Mouse (Mus musculus): ENCODE measurements at regions not wholly inside any gene's neighbourhood (a gene's known extent, or its start where the extent isn't known, plus 50 kb on each side); places are given as distances from the start of the nearest gene placed in this dataset.
"Not testable (repeated sequence)": the region's sequence is repeated elsewhere in the genome, so short reads cannot be mapped to it uniquely, and the experiment has no call there.

DNA sequence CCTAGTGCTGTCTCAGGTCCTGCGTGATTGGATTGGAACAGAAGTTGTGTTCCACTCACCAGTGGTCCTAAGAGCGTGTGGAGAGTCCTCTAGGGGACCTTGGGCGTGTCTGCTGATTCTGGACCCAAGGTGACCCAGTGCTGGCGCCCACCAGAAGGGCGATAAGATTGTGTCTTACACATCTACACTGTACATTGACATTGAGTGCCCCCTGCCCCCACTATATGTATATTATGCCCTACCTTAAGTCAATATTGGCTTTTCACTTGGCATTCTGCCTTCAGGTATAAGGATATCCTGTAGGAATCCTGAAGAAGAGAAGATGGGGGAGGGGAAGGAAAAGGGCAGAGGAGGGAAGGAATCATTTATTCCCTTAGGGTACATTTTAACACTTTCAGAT lies 260.2 kb upstream of the Rgs17 start:
- 87% methylated on average over 5 of the region's 5 CpGs for WGBS
- Histone ChIP-seq H3K4me3 (ENCODE audit: low read depth, low read length) (no peak overlapping the region), H3K4me1 (replicated peaks; ENCODE audit: control insufficient read depth, insufficient read depth, low read length) (no peaks in the 10 kb centered on the region), H3K27me3 (ENCODE audit: control insufficient read depth, insufficient read depth, low read length) (no peaks in the 10 kb centered on the region), H3K9me3 (ENCODE audit: control insufficient read depth, low read length) (no peaks in the 10 kb centered on the region), H3K4me2 (ENCODE audit: low read depth, low read length, severe bottlenecking) (no peak overlapping the region), H3K9ac (ENCODE audit: low read length) (no peak overlapping the region), H3K36me3 (ENCODE audit: control insufficient read depth, insufficient read depth, low read length) (no peaks in the 10 kb centered on the region), H3K27ac (ENCODE audit: low read depth, low read length) (no peak overlapping the region)
- DNase-seq (ENCODE audit: low spot score) (no peak), ATAC-seq (replicated peaks; ENCODE audit: low FRiP score) (no peak)

DNA sequence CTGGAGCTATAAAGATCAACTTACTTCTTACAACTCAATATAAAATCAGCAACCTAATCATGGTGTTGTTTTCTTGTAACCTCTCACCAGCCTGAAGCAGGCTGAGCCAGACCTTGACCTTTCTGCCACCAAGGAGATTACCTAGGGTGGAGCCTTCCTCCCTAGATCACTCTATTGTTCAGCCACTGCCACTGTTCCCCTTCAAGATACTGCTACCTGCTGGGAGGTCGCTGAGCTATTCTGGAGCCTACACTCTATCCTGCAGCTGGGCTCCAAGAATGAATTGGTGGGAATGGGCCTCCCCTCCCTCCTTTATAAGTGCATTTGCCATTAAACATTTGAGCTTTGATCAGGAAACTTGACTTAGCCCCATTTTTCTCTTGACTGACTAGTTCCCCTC lies 242.1 kb upstream of the Rgs17 start:
- H3K27me3 ChIP-seq (ENCODE audit: control insufficient read depth, insufficient read depth, low read length); H3K9me3 ChIP-seq (ENCODE audit: control insufficient read depth, low read length); H3K4me2 ChIP-seq (ENCODE audit: low read depth, low read length, severe bottlenecking); H3K4me1 ChIP-seq (replicated peaks; ENCODE audit: control insufficient read depth, insufficient read depth, low read length); H3K36me3 ChIP-seq (ENCODE audit: control insufficient read depth, insufficient read depth, low read length); H3K4me3 ChIP-seq (ENCODE audit: low read depth, low read length); H3K27ac ChIP-seq (ENCODE audit: low read depth, low read length); DNase-seq (ENCODE audit: low spot score); H3K9ac ChIP-seq (ENCODE audit: low read length); ATAC-seq (replicated peaks; ENCODE audit: low FRiP score): not testable (repeated sequence)
- 6% methylated on average over 1 of the region's 1 CpGs for WGBS

DNA sequence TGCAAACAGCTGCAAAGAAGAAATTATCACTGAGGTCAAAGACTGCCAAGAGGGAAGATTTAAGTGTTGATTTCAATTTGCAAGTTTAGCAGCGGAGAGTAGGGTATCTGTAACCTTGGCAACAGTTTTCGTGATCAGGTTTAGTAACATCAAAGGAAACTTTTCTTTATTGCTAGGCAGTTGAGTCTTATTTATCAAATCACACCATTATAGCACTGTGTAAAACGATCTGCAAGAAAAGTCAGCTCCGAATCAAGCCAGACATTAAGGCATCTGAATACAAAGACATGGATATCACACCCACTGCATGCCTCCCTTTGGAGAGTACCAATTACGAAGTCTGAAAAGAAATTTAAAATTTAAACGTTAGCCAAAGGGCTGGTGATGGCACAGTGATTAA lies 234.7 kb upstream of the Rgs17 start:
- Histone ChIP-seq H3K36me3 (ENCODE audit: control insufficient read depth, insufficient read depth, low read length) (no peaks in the 10 kb centered on the region), H3K4me1 (replicated peaks; ENCODE audit: control insufficient read depth, insufficient read depth, low read length) (no peaks in the 10 kb centered on the region), H3K4me2 (ENCODE audit: low read depth, low read length, severe bottlenecking) (no peak overlapping the region), H3K9me3 (ENCODE audit: control insufficient read depth, low read length) (no peaks in the 10 kb centered on the region), H3K9ac (ENCODE audit: low read length) (no peak overlapping the region), H3K27me3 (ENCODE audit: control insufficient read depth, insufficient read depth, low read length) (no peaks in the 10 kb centered on the region), H3K27ac (ENCODE audit: low read depth, low read length) (no peak overlapping the region), H3K4me3 (ENCODE audit: low read depth, low read length) (no peak overlapping the region)
- WGBS, result 71% methylated on average over 6 of the region's 6 CpGs
- DNase-seq (ENCODE audit: low spot score), result no peak
- no peak for ATAC-seq (replicated peaks; ENCODE audit: low FRiP score)

DNA sequence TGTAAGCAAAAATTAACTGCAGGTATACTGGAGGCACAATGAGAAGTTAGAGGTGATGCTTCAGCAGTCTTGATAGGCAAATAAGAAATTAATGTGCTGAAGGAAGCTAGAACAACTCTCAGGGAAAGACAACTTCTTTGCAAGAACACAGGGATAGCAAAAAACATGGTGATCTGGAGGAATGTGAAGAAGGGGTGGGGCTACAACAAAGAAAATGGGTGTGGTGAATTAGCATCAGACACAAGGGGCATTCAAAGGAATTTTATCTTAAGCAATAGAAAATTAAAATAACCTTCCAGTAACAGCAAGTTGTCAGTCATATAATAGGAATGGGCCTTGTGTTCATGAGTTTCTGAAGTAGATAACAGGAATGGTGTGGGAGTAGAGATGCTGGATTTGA lies 211.9 kb upstream of the Rgs17 start:
- Histone ChIP-seq H3K27ac (ENCODE audit: low read depth, low read length) (no peak overlapping the region), H3K27me3 (ENCODE audit: control insufficient read depth, insufficient read depth, low read length) (no peaks in the 10 kb centered on the region), H3K4me3 (ENCODE audit: low read depth, low read length) (no peak overlapping the region), H3K4me1 (replicated peaks; ENCODE audit: control insufficient read depth, insufficient read depth, low read length) (no peaks in the 10 kb centered on the region), H3K4me2 (ENCODE audit: low read depth, low read length, severe bottlenecking) (no peak overlapping the region), H3K9me3 (ENCODE audit: control insufficient read depth, low read length) (no peaks in the 10 kb centered on the region), H3K36me3 (ENCODE audit: control insufficient read depth, insufficient read depth, low read length) (no peaks in the 10 kb centered on the region), H3K9ac (ENCODE audit: low read length) (no peak overlapping the region)
- ATAC-seq (replicated peaks; ENCODE audit: low FRiP score) (no peak), DNase-seq (ENCODE audit: low spot score) (no peak)

DNA sequence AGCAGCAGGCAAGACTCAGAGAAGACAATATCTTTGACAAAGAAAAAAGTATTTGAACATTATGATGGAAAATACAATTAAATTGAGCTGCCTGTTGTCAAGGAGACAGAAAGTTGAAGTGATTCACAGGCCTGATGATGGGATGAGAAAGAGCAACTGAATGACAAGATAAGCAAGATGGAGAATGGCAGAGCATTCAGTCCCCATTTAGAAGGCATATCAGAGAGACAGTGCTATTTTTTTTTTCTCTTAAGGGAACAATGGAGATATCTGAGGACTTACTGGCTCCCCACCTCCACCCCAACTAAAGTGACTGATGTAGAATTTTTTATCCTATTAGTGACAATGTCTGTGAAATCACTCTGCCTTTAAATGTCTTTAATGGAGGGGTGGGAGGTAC lies 202.2 kb upstream of the Rgs17 start:
- H3K4me2 ChIP-seq (ENCODE audit: low read depth, low read length, severe bottlenecking); ATAC-seq (replicated peaks; ENCODE audit: low FRiP score); DNase-seq (ENCODE audit: low spot score); H3K36me3 ChIP-seq (ENCODE audit: control insufficient read depth, insufficient read depth, low read length); H3K27me3 ChIP-seq (ENCODE audit: control insufficient read depth, insufficient read depth, low read length); H3K27ac ChIP-seq (ENCODE audit: low read depth, low read length); H3K9me3 ChIP-seq (ENCODE audit: control insufficient read depth, low read length); H3K9ac ChIP-seq (ENCODE audit: low read length); H3K4me3 ChIP-seq (ENCODE audit: low read depth, low read length); H3K4me1 ChIP-seq (replicated peaks; ENCODE audit: control insufficient read depth, insufficient read depth, low read length): not testable (repeated sequence)

DNA sequence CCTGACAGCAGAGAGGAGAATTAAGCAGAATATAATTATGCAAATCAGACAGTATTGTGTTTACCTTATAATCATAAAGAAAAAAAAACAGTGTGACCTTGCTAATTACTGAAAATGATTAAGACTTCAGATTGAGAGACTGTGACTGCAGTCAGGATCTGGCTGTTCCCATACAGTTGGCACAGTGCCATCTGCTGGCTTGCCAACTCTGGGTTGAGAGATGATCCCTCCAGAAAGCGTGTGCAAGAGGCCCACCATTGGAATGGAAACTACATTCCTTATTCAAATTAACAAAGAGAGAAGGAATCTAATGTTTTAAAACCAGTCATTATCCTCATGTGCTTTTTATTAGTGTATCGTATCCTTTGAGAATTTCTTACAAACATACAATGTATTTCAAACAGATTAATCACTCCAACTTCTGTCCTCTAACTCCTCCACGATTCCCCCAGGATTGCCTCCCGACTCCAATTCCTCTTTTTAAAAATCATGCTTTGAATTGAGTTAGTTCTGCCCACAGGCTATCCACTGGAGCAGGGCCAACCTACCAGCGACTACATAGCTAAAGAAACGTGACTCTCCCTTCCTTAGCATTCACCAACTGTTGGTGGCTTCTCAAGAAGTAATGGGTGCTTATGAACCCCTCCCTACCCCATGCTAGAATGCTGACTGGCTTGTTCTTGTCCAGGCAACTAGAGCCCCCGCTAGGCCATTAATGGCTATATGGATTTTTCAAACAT lies 192.9 kb upstream of the Rgs17 start:
- no peaks in the 10 kb centered on the region for H3K27me3 ChIP-seq (ENCODE audit: control insufficient read depth, insufficient read depth, low read length)
- WGBS, result 84% methylated on average over 7 of the region's 7 CpGs
- ATAC-seq (replicated peaks; ENCODE audit: low FRiP score) (peak; percentile 58; the same call in 1 of the 2 replicates), DNase-seq (ENCODE audit: low spot score) (no peak)
- H3K36me3 ChIP-seq (ENCODE audit: control insufficient read depth, insufficient read depth, low read length), result no peaks in the 10 kb centered on the region
- H3K9ac ChIP-seq (ENCODE audit: low read length), result no peak overlapping the region
- no peak overlapping the region for H3K4me3 ChIP-seq (ENCODE audit: low read depth, low read length)
- no peaks in the 10 kb centered on the region for H3K4me1 ChIP-seq (replicated peaks; ENCODE audit: control insufficient read depth, insufficient read depth, low read length)
- no peak overlapping the region for H3K4me2 ChIP-seq (ENCODE audit: low read depth, low read length, severe bottlenecking)
- no peaks in the 10 kb centered on the region for H3K9me3 ChIP-seq (ENCODE audit: control insufficient read depth, low read length)
- no peak overlapping the region for H3K27ac ChIP-seq (ENCODE audit: low read depth, low read length)

Data from forebrain, embryonic 11.5 days (tissue).